Mouse (Mus musculus) gastrocnemius, postnatal 10 days (tissue): ENCODE results near the gene Man1c1. TPM values are rescaled to one million over a fixed set of nuclear protein-coding genes. Genes with fewer than 3 reads are reported as not detected.

Source experiments
- DNase-seq: peaks from one replicate; pipeline ENCODE4 v3.0.0; 2021; ENCODE audit warnings: mixed read lengths
- total RNA-seq, 2 experiments: library from RNA; stranded (reverse); gene quantifications; 2 replicates each; pipeline ENCODE4 v1.2.3; 2021

Man1c1 gene
- total RNA-seq, 2 experiments from 2014 or later: 11.2 to 13.8 TPM

DNA sequence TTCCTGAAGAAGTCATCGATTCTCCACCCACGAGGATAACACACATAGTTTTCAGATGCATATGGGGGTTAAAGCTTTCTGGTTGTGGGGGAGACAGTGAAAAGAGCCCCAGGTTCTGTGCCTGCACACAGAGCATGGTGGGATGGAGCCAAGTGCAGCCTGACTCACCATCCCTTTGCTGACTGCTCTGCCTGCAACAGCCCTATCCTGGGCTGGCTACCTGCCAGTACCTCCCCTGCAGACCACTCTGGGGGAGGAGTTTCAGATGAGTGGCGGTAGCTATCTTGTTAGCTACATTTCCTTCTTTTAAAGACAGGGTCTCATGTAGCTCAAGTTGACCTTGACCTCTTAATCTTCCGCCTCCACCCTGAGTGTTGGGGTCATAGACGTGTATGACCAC lies 125.7 kb downstream of the Man1c1 start:
- no peak for DNase-seq

DNA sequence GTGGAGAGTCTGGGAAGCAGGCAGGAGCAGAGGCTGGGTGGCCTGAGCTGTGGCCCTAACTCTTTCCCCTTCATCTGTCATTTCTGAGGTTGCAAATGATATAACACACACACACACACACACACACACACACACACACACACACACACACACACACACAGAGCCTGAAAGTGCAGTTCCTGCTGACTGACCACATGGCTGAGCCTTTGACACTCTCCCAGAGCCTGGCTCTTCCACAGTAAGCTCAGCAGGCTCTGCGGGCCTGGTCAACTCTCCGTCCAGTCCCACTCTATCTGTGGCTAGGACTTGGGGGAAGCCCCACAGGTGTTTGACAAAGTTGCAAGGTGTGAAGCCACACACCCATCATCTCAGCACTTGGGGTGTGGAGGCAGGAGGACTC lies 126.8 kb downstream of the Man1c1 start:
- DNase-seq: no peak

- no peak for DNase-seq
Measured at GRCm38 (mm10) chr4:134575486-134575885, 128.6 kb downstream of the Man1c1 start.

GRCm38 (mm10) chr4:134572449-134573300 lies 131.4 kb downstream of the Man1c1 start:
- DNase-seq: no peak

DNA sequence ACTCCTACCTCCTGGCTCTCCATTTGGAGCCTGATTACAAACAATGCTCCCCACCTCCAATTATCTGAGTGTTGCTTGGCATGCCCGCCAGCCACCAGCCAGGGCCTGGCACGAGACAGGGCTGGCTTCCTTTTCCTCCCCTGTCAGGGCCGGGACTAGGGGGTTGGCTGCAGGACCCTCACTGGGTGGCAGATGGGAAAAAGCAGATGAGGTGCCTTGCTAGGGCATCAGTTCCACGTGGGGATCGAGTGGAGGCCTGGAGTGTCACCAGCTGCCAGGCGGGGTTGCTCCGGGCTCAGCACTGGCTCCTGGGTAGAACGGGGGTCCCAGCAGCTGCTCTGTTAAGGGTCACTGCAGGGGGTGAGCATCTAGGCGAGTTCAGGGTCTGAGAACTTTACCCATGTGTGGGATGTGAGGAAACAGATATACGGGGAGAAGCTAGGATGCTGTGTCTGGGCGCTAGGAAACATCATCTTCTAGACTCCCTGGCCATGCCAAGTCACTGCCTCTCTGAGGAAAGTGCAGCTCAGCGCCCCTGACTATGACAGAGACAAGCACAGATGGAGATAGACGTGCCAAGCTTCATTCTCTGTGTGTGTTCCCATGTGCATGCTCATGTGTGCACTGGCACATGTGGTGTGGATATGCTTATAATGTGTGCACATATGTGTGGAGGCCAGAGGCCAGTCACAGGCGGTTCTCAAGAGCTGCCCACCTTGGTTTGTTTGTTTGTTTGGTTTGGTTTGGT lies 133.2 kb downstream of the Man1c1 start:
- no peak for DNase-seq

GRCm38 (mm10) chr4:134569831-134570230 lies 134.3 kb downstream of the Man1c1 start:
- no peak for DNase-seq

GRCm38 (mm10) chr4:134569205-134569604 lies 134.9 kb downstream of the Man1c1 start:
- no peak for DNase-seq

DNA sequence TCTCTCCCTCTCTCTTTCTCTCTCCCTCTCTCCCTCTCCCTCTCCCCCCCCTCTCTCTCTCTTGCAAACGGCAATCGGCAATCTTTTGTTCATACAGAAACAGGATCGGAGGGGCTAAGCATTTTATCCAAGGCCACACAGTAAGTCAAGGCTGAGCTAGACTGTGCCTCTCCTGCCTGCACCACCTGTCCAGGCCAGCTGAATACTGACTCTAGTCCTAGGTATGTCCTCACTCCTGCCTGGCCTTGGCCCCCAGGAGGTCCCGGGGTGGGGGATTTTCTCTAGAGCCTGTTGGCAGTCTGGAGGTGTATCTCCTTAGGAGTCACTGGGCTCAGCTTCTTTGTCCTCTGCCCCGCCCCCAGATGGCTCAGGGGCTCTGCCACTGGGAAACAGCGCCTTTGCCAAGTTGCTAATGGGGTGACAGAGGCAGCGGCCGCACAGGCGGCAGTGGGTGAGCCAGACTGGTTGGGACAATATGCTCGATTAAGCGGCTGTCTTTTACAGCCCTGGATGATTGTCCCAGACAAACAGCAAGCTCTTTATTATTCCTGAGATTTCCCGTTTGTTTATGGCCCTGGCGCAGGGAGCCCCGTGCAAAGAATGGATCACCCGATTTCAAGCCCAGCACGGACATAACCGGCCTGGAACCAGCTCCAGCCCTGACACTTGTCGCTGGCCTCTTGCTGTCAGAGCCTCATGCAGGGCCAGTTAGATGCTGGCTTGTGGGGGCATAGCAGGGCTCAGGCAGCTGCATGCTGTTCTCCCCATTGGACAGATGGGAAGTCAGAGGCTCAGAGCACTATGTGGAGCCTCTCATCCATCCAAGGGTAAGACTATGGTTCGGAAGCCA lies 136.5 kb downstream of the Man1c1 start:
- DNase-seq: no peak

DNA sequence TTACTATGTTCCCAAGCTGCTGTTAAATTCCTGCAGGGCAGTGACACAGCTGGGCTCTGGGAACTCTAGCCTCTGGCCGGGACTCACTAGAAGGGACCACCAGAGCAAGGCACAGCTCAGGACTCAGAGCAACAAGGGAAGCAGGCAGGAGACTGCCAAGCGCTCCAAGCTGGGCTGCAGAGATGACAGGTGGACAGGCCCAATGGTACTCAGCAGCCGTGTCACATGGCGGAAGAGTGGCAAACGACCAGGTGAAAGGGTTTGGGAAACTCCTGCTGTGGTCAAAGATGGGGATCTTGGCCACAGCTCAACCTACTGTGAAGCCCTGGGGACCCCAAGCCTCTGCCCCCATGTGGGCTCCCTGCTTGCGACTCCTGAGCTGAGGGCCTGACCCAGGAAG lies 140.0 kb downstream of the Man1c1 start:
- no peak for DNase-seq

DNA sequence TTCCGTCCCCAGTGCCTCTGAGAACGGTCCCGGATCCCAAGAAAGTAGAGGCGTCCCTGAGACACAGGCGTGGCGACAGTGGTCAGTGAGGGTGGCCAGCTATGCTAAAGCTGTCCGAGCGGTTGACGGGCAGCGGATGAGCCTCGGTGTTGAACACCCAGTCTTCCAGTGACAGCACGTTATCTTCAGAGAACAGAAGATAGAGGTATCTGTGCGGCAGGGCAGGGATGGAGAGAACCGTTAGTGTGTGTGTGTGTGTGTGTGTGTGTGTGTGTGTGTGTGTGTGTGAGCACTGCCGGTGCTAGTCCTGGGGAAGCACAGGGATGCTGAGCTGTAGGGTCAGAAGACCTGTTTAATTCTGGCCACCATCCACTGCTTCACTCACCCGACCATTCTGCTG lies 140.5 kb downstream of the Man1c1 start:
- no peak for DNase-seq

GRCm38 (mm10) chr4:134562014-134562413 lies 142.1 kb downstream of the Man1c1 start:
- no peak for DNase-seq

GRCm38 (mm10) chr4:134560699-134561098 lies 143.4 kb downstream of the Man1c1 start:
- no peak for DNase-seq

DNA sequence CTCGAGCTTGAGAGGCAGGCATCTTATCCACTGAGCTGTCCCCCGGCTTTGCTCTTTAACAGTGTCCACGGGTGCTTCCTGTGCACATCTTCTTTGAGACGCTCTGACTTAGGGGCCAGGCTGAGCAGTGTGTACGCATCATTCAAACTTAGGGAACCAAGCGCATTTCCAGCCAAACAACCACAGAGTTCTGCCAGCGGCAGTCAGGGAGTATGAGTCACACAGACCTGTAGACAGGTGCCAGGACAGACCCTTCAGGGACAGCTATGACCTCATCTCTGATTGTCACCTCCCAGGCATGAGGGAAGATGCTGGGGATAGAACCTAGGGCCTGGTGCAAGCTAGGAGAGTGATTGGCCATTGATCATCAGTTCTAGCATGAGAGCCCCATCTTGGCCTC lies 144.9 kb downstream of the Man1c1 start:
- no peak for DNase-seq

- DNase-seq: peak; percentile 34
Measured at GRCm38 (mm10) chr4:134558570-134559113, 145.4 kb downstream of the Man1c1 start.

- no peak for DNase-seq
Measured at GRCm38 (mm10) chr4:134557626-134558249, 146.4 kb downstream of the Man1c1 start.

GRCm38 (mm10) chr4:134555956-134556580 lies 148.0 kb downstream of the Man1c1 start:
- DNase-seq: peak; percentile 62

GRCm38 (mm10) chr4:134553631-134554030 lies 150.5 kb downstream of the Man1c1 start:
- no peak for DNase-seq

DNA sequence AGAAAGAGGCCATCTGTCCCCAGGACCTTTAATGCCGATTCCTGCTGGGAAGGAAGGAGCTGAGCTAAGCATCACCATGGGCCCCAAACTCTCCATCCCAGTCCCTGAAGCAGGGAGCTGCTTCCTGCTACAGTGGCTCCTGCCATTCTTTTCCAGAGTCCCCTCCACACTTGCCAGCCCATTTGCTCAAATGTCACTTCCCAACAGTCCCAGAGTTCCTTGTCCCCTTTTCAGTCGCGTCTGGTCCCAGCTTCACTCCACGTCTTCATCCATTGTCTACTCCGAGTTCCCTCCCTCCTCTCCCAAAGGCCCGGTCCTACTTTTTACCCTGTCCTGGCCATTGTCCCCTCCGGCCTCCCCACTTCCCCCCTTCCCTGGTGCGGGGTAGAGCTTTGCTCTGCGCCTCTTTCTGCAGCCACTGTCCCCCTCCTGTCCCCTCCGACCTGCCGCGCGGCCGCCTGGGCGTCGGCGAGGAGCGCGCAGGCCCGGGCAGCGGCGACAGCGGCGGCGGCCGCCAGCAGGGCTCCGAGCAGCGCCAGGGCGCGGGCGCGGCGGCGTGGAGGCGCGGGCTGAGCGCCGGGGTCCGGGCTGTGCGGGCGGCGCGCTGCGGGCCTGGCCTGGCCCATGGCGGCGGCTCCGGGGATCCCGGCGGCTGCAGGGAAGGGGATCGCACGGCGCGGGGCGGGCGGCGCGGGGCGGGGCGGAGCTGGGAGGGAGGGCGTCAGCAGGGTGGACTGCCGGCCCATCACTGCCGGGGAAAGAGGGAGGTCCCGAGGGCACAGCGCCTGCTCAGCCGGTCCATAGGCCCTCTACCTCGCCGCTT lies 152.4 kb downstream of the Man1c1 start, which contains the start of gene Selenon:
Gene Selenon (minus strand): TSS at position 673 of the 823 bp plus-strand sequence.
- DNase-seq: peak; percentile 74

DNA sequence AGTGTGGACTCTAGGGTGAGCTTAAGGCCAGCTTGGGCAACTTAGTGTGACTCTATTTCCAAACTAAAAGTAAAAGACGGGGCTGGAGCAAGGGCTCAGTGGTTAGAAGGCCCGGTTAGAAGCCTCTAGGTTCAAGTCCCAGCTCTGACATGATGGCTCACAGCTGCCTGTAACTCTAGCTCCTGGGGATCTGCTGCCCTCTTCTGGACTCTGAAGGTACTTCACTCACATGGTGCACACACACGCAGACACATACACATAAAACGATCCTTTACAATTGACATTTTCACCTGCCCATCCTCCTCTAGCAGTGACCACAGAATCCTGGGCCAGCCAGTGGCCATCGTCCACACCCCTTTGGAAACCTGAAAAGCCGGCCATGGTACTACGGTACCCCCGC lies 154.2 kb downstream of the Man1c1 start:
- DNase-seq: no peak
